Mouse (Mus musculus) CH12.LX (cell line): ENCODE data around the gene Ascc2. TPM values are rescaled to one million over a fixed set of nuclear protein-coding genes. Genes with fewer than 3 reads are reported as not detected.

Experiments used
- DNase-seq: peaks from one replicate; pipeline ENCODE4 v3.0.0-alpha.2; 2013; ENCODE audit errors: extremely low read depth
- H3K27ac ChIP-seq: 2 replicates; pipeline ENCODE4 v1.5.1; 2012; ENCODE audit warnings: low read depth, mild to moderate bottlenecking, control low read depth, moderate library complexity; ENCODE audit not compliant: insufficient read depth
- H3K27me3 ChIP-seq: replicated peaks from 2 replicates; pipeline ENCODE3; 2012; ENCODE audit warnings: inconsistent platforms
- H3K36me3 ChIP-seq, 2 experiments: replicated peaks in 1 of 2; 2 replicates each; pipeline versions ENCODE3 to v1.6.1; 2012; ENCODE audit warnings: inconsistent platforms in 1 of 2, low read length in 1 of 2, mild to moderate bottlenecking in 1 of 2, mixed read lengths in 1 of 2, moderate library complexity in 1 of 2; ENCODE audit not compliant: control insufficient read depth in 1 of 2, insufficient read depth in 1 of 2
- H3K4me1 ChIP-seq, 2 experiments: 2 replicates each; pipeline ENCODE4 v1.6.1; 2012; ENCODE audit warnings: inconsistent platforms in 1 of 2, moderate library complexity in 1 of 2; ENCODE audit not compliant: insufficient read depth in 2 of 2, control insufficient read depth in 1 of 2
- H3K4me2 ChIP-seq: 2 replicates; pipeline ENCODE4 v1.6.1; 2012; ENCODE audit warnings: low read depth, mild to moderate bottlenecking, control low read depth; ENCODE audit not compliant: poor library complexity, insufficient read depth, severe bottlenecking
- H3K4me3 ChIP-seq, 3 experiments: fragments of 150-350 bp in 1 of 3; sonication (generic) in 1 of 3; replicated peaks in 1 of 3; 2 replicates each; pipeline versions ENCODE3 to v1.5.1; 2011 to 2012; ENCODE audit warnings: low read depth in 2 of 3, low read length in 2 of 3, mild to moderate bottlenecking in 2 of 3, moderate library complexity in 2 of 3, control low read depth in 1 of 3, improper control_type of control experiment in 1 of 3, inconsistent platforms in 1 of 3, mixed read lengths in 1 of 3; ENCODE audit not compliant: poor library complexity in 1 of 3
- H3K79me2 ChIP-seq: replicated peaks from 2 replicates; pipeline ENCODE4 v1.6.1; 2012; ENCODE audit warnings: mild to moderate bottlenecking, moderate library complexity; ENCODE audit not compliant: control insufficient read depth, poor library complexity, insufficient read depth, severe bottlenecking; ENCODE audit errors: extremely low read depth
- H3K9ac ChIP-seq: 2 replicates; pipeline ENCODE4 v1.6.1; 2012; ENCODE audit warnings: low read depth, mild to moderate bottlenecking, control low read depth, moderate library complexity; ENCODE audit not compliant: insufficient read depth
- H3K9me3 ChIP-seq: replicated peaks from 2 replicates; pipeline ENCODE3; 2012; ENCODE audit warnings: low read length, inconsistent platforms, mixed read lengths
- BHLHE40 ChIP-seq: IDR thresholded peaks from 2 replicates; pipeline ENCODE4 v1.6.1; 2011; ENCODE audit warnings: mild to moderate bottlenecking, low read depth, low read length, improper control_type of control experiment
- ELF1 ChIP-seq: IDR thresholded peaks from 2 replicates; pipeline ENCODE4 v1.6.1; 2014; ENCODE audit warnings: low read depth, mild to moderate bottlenecking, inconsistent platforms, low read length, improper control_type of control experiment
- EP300 ChIP-seq: IDR thresholded peaks from 2 replicates; pipeline ENCODE4 v1.6.1; 2011; ENCODE audit warnings: low read length, improper control_type of control experiment
- ETS1 ChIP-seq: conservative IDR thresholded peaks from 2 replicates; pipeline ENCODE4 v1.6.1; 2012; ENCODE audit warnings: low read depth, mild to moderate bottlenecking, inconsistent platforms, low read length, improper control_type of control experiment, moderate library complexity
- IRF4 ChIP-seq: IDR thresholded peaks from 2 replicates; pipeline ENCODE4 v1.6.1; 2014; ENCODE audit warnings: low read depth, mild to moderate bottlenecking, inconsistent platforms, low read length, improper control_type of control experiment
- JUN ChIP-seq: IDR thresholded peaks from 2 replicates; pipeline ENCODE4 v1.6.1; 2011; ENCODE audit warnings: low read depth, mild to moderate bottlenecking, low read length, improper control_type of control experiment, moderate library complexity; ENCODE audit not compliant: insufficient read depth
- JUND ChIP-seq: conservative IDR thresholded peaks from 2 replicates; pipeline ENCODE4 v1.6.1; 2011; ENCODE audit warnings: low read depth, low read length, improper control_type of control experiment
- MAZ ChIP-seq: IDR thresholded peaks from 2 replicates; pipeline ENCODE4 v1.6.1; 2012; ENCODE audit warnings: low read depth, mild to moderate bottlenecking, inconsistent platforms, low read length, improper control_type of control experiment, moderate library complexity
- MEF2A ChIP-seq: IDR thresholded peaks from 2 replicates; pipeline ENCODE4 v1.6.1; 2014; ENCODE audit warnings: low read depth, mild to moderate bottlenecking, inconsistent platforms, low read length, improper control_type of control experiment, borderline replicate concordance
- MXI1 ChIP-seq: IDR thresholded peaks from 2 replicates; pipeline ENCODE4 v1.6.1; 2011; ENCODE audit warnings: mild to moderate bottlenecking, low read depth, low read length, improper control_type of control experiment
- RCOR1 ChIP-seq: conservative IDR thresholded peaks from 2 replicates; pipeline ENCODE4 v1.6.1; 2012; ENCODE audit warnings: low read depth, mild to moderate bottlenecking, inconsistent platforms, low read length, improper control_type of control experiment
- SIN3A ChIP-seq: IDR thresholded peaks from 2 replicates; pipeline ENCODE4 v1.6.1; 2012; ENCODE audit warnings: low read length, improper control_type of control experiment, inconsistent platforms
- TCF12 ChIP-seq: IDR thresholded peaks from 2 replicates; pipeline ENCODE4 v1.6.1; 2014; ENCODE audit warnings: low read depth, mild to moderate bottlenecking, inconsistent platforms, low read length, improper control_type of control experiment
- USF1 ChIP-seq: IDR thresholded peaks from 2 replicates; pipeline ENCODE4 v1.6.1; 2014; ENCODE audit warnings: low read depth, mild to moderate bottlenecking, inconsistent platforms, low read length, improper control_type of control experiment
- USF2 ChIP-seq: conservative IDR thresholded peaks from 2 replicates; pipeline ENCODE4 v1.6.1; 2011; ENCODE audit warnings: low read depth, low read length, improper control_type of control experiment
- ZC3H11A ChIP-seq: IDR thresholded peaks from 2 replicates; pipeline ENCODE4 v1.6.1; 2012; ENCODE audit warnings: low read depth, mild to moderate bottlenecking, inconsistent platforms, low read length, improper control_type of control experiment
- dilution Hi-C: fragments of 300-500 bp; cut with MboI; formaldehyde crosslinking; loops from 2 replicates; pipeline ENCODE4 v1.14.3; 2020; ENCODE audit warnings: low sequenced_read_pairs; ENCODE audit not compliant: extremely low pct_unique_long_range_greater_than_20kb, extremely low pct_ligation_motif_present
- in situ Hi-C: fragments of 300-500 bp; cut with MboI; formaldehyde crosslinking; loops from 3 replicates; pipeline ENCODE4 v1.14.3; 2019; ENCODE audit warnings: low sequenced_read_pairs, low pct_ligation_motif_present, low pct_unique_long_range_greater_than_20kb, mixed read lengths
- polyA plus RNA-seq: library from polyadenylated mRNA; unstranded; fragments of >175 nt; gene quantifications from 2 replicates; pipeline ENCODE4 v1.2.1, GENCODE M21; 2012; ENCODE audit warnings: low read depth; ENCODE audit not compliant: insufficient read length
- total RNA-seq, 2 experiments: library from RNA; depleted of rRNA; stranded (reverse); fragments of 300-350 nt in 1 of 2; fragments of >200 nt in 1 of 2; gene quantifications; 2 replicates each; pipeline ENCODE4 v1.2.3; 2012 to 2014

Gene Ascc2
- total and polyA plus RNA-seq, 3 experiments, result 25.1 to 52.9 (median 34.6) TPM

DNA sequence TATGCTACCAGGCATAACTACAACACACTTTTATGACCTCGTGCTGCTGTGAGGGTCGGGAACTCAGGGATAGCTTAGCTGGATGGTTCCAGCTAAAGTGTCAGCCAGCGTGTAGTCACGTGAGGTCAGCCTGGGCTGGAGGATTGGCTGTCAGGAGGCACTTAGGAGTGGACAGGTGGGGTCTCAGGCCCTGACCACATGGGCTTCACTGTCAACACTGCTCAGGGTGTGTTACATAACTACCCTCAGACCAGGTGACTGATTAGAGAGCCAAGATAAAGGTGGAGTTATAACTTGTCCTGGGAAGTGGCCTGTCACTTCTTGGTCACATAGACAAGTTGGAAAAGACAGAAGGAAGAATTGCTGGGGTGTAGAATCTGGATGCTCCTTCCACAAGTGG, 78.0 kb downstream of the Ascc2 start:
- in situ Hi-C loops, result no loop called here
- H3K9ac ChIP-seq, result no peak overlapping the region
- H3K79me2 ChIP-seq, result no peaks in the 10 kb centered on the region; the same call in 1 of the 2 replicates
- no peak overlapping the region for H3K4me2 ChIP-seq
- no peaks in the 10 kb centered on the region for H3K9me3 ChIP-seq
- H3K27me3 ChIP-seq, result no peaks in the 10 kb centered on the region
- H3K4me1 ChIP-seq, result peaks cover 42 to 86% of the 10 kb centered on the region in 2 experiments
- H3K27ac ChIP-seq, result no peak overlapping the region
- dilution Hi-C loops, result no loop called here
- DNase-seq, result no peak
- no peak overlapping the region for H3K4me3 ChIP-seq
- H3K36me3 ChIP-seq, result peaks cover 2 to 33% of the 10 kb centered on the region in 2 experiments
- TF ChIP-seq SIN3A (no peak), JUND (no peak), USF1 (no peak), TCF12 (no peak), ETS1 (no peak), ELF1 (no peak)
- TF ChIP-seq, all 38 proteins: peak for 0

GRCm38 (mm10) chr11:4716530-4717236, 79.1 kb downstream of the Ascc2 start:
- H3K36me3 ChIP-seq, result peaks cover 7 to 39% of the 10 kb centered on the region in 2 experiments
- H3K4me2 ChIP-seq, result no peak overlapping the region
- no peak overlapping the region for H3K4me3 ChIP-seq
- DNase-seq, result peak; percentile 31
- peaks cover 42 to 90% of the 10 kb centered on the region in 2 experiments for H3K4me1 ChIP-seq
- no peaks in the 10 kb centered on the region; the same call in 1 of the 2 replicates for H3K79me2 ChIP-seq
- H3K9ac ChIP-seq, result no peak overlapping the region
- H3K27ac ChIP-seq, result no peak overlapping the region
- TF ChIP-seq ZC3H11A, result no peak
- TF ChIP-seq MEF2A, result peak; percentile 24; the same call in 1 of the 2 replicates
- TF ChIP-seq EP300, result peak; percentile 78
- peak; percentile 51; the same call in 1 of the 2 replicates for TF ChIP-seq JUND
- TF ChIP-seq MXI1, result peak; percentile 46; the same call in 1 of the 2 replicates
- TF ChIP-seq BHLHE40, result peak; percentile 48; the same call in 1 of the 2 replicates
- 0 out of 2 replicates have a peak, but pooled peaks have one; percentile 30 for TF ChIP-seq ETS1
- TF ChIP-seq JUN, result peak; percentile 58
- peak; percentile 89 for TF ChIP-seq IRF4
- peak; percentile 53; the same call in 1 of the 2 replicates for TF ChIP-seq RCOR1
- no peak for TF ChIP-seq MAZ
- TF ChIP-seq TCF12, result peak; percentile 54; the same call in 1 of the 2 replicates
- no peak for TF ChIP-seq USF2
- dilution Hi-C loops (no loop called here), in situ Hi-C loops (no loop called here)
- no peaks in the 10 kb centered on the region for H3K27me3 ChIP-seq
- no peaks in the 10 kb centered on the region for H3K9me3 ChIP-seq
